Mouse (Mus musculus): Measurements from ENCODE around the gene Slc25a25. TPM values are rescaled to one million over a fixed set of nuclear protein-coding genes. Genes with fewer than 3 reads are reported as not detected.

The Slc25a25 gene
- 15.8 and 17.0 TPM in 2 replicates for polyA plus RNA-seq (2014; fragmentation: Nextera tagmentation; extraction: Ambion mirVana)

DNA sequence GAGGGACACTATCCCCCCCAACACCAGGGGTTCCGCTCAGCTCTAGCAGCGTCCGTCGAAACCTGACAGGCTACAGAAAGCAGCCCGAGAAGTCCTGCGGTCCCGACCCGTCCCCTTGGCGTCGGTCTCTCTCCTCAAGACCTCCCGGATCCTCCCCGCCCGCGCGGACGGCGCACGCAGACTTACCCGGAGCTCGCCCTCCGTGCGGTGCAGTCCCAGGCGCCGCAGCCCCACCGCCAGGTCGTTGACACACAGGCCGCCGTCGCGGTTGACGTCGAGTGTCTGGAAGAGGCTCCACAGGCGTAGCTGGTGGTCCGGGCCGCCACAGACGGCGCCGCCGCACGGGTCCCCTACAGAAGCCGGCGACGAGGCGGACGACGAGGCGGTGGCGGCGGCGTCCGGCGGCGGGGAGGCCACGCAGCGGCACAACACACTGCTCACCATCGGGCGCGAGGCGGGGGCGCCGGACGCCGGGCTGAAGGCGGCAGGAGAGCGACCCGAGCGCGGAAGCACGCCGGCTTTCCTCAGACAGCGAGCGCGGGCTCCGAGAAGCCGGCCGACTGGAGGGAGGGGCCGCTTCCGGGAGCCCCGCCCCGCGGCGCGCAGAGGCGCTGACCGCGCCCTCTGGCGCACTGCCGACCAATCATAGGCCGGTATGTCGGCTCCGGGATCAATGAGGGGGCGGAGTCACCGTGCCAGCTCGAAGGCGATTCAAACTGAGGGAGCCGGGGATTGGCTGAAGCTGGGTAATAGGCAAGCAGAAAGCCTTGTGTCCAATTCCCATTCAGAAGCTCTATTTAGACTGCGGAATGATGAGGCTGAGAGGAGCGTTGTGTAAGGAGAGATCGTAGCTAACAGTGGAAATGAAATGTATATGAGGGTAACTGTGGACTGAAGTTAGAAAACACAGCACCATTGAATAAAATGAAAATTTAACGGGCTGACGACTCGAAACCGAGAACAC is at the start of gene Slc25a25:
TSS of gene Slc25a25 (minus strand) at position 565 of the 964 bp plus-strand sequence.
- DNase-seq (ENCODE audit: low spot score), result peak; percentile 99
- Histone ChIP-seq H3K27me3 (replicated peaks; ENCODE audit: control insufficient read depth, insufficient read depth, low read length) (no peaks in the 10 kb centered on the region), H3K36me3 (ENCODE audit: control insufficient read depth, insufficient read depth, low read length) (peaks cover 14% of the 10 kb centered on the region; the same call in 1 of the 2 replicates), H3K4me2 (ENCODE audit: low read depth, low read length) (peak within 1 kb of the TSS; percentile 84), H3K9ac (ENCODE audit: low read depth, low read length) (peak within 1 kb of the TSS; percentile 82), H3K27ac (replicated peaks; ENCODE audit: low read depth, low read length) (peak within 1 kb of the TSS; percentile 97), H3K9me3 (ENCODE audit: control insufficient read depth, low read length) (no peaks in the 10 kb centered on the region), H3K4me3 (ENCODE audit: low read depth, low read length) (peak within 1 kb of the TSS; percentile 80), H3K4me1 (ENCODE audit: control insufficient read depth, insufficient read depth, low read length) (peaks cover 24% of the 10 kb centered on the region)
- WGBS, result under 1% methylated on average over 54 of the region's 103 CpGs
- peak; percentile 88 for ATAC-seq (ENCODE audit: low read depth)

DNA sequence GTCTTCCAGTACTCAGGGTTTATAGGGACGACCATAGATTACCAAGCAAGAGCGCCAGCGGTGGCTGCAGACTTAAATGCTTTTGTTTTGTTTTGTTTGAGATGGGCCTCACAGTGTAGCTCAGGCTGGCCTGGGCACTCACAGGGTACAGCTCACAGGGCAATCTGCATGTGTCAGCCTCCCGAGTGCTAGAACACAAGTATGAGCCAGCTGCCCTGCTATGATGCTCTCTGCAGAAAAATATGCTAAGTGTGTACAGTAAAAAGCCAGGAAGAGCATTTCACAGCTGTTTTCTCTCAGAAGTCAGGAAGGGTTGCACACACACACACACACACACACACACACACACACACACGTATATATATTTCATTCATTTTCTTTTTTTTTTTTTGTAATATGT is 49.2 kb upstream of the Slc25a25 start:
- no peak for ATAC-seq (ENCODE audit: low read depth)
- Histone ChIP-seq H3K36me3 (ENCODE audit: control insufficient read depth, insufficient read depth, low read length) (no peaks in the 10 kb centered on the region), H3K4me1 (ENCODE audit: control insufficient read depth, insufficient read depth, low read length) (no peaks in the 10 kb centered on the region; the same call in 1 of the 2 replicates), H3K4me3 (ENCODE audit: low read depth, low read length) (no peak overlapping the region), H3K9ac (ENCODE audit: low read depth, low read length) (no peak overlapping the region), H3K27me3 (replicated peaks; ENCODE audit: control insufficient read depth, insufficient read depth, low read length) (no peaks in the 10 kb centered on the region), H3K9me3 (ENCODE audit: control insufficient read depth, low read length) (no peaks in the 10 kb centered on the region; the same call in 1 of the 2 replicates), H3K4me2 (ENCODE audit: low read depth, low read length) (no peak overlapping the region), H3K27ac (replicated peaks; ENCODE audit: low read depth, low read length) (no peak overlapping the region)
- 80% methylated on average over 5 of the region's 5 CpGs for WGBS
- DNase-seq (ENCODE audit: low spot score), result no peak

DNA sequence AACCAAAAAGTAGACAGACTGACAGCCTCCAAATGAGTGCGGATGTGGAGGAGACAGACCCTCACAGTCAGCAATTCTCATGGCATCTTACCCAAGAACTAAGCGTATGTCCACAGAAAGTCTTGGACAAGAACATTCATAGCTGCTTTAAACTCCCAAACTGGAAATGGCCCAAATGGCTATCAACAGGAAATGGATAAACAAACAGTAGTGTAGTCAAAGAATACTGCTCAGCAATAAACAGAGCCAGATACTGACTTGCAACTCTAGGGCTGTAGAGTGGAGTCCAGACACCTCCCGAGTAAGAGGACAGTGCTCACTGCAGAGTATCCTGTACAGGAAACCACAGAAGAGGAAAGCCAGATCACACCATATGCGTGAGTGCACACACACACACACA is 48.1 kb upstream of the Slc25a25 start:
- no peak overlapping the region for H3K4me3 ChIP-seq (ENCODE audit: low read depth, low read length)
- H3K4me2 ChIP-seq (ENCODE audit: low read depth, low read length), result no peak overlapping the region
- no peaks in the 10 kb centered on the region; the same call in 1 of the 2 replicates for H3K4me1 ChIP-seq (ENCODE audit: control insufficient read depth, insufficient read depth, low read length)
- H3K27me3 ChIP-seq (replicated peaks; ENCODE audit: control insufficient read depth, insufficient read depth, low read length), result no peaks in the 10 kb centered on the region
- WGBS, result 89% methylated on average over 4 of the region's 4 CpGs
- no peaks in the 10 kb centered on the region for H3K9me3 ChIP-seq (ENCODE audit: control insufficient read depth, low read length)
- DNase-seq (ENCODE audit: low spot score) (no peak), ATAC-seq (ENCODE audit: low read depth) (no peak)
- no peak overlapping the region for H3K27ac ChIP-seq (replicated peaks; ENCODE audit: low read depth, low read length)
- H3K9ac ChIP-seq (ENCODE audit: low read depth, low read length), result no peak overlapping the region
- no peaks in the 10 kb centered on the region for H3K36me3 ChIP-seq (ENCODE audit: control insufficient read depth, insufficient read depth, low read length)

DNA sequence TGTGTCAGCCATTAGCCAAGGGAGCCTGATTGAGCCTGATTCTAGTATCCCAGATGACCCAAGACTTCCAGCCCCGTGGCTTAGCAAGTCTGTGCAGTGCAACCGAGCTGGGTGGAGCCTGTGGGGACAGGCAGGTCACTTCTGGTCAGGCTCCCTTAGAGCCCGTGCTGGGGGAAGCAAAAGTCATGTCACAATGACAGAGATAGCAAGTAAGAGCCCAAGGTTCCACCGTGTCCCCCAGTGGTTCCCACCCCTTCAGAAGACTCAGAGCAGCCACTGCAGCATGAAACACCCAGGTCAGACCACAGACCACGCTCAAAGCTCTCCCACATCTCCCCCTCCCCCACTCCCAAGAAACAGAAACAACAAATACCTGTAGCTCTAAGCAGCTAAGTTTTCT is 44.9 kb upstream of the Slc25a25 start:
- WGBS, result 73% methylated on average over 5 of the region's 5 CpGs

DNA sequence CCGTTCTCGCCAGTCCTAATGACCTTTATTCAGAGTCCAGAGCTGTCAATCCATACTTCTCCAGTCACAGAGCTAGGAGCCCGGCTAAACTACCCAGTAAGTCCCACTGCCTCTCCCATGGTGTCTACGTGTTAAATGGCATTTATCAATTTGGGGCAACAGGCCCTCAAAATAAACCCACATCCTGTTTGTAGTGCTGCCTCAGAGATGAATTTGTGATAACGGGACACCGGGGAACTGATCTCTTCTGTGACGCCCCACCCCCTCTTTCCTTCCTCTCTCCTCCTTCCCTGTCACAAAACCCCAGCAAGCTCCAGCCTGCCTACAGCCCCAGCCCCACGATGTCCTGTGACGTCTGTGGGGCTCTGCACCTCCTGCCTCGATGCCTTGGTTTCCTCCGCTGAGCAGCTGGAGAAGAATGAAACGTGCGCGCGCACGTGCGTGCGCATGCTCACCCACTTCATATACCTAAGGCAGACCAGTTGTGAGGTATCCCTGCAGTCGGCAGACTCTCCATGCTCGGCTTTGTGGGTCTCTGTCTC is 44.0 kb upstream of the Slc25a25 start:
- no peak overlapping the region for H3K9ac ChIP-seq (ENCODE audit: low read depth, low read length)
- no peaks in the 10 kb centered on the region for H3K4me1 ChIP-seq (ENCODE audit: control insufficient read depth, insufficient read depth, low read length)
- DNase-seq (ENCODE audit: low spot score) (no peak), ATAC-seq (ENCODE audit: low read depth) (no peak)
- H3K4me3 ChIP-seq (ENCODE audit: low read depth, low read length), result no peak overlapping the region
- no peaks in the 10 kb centered on the region for H3K36me3 ChIP-seq (ENCODE audit: control insufficient read depth, insufficient read depth, low read length)
- H3K27ac ChIP-seq (replicated peaks; ENCODE audit: low read depth, low read length), result no peak overlapping the region
- WGBS, result 70% methylated on average over 20 of the region's 20 CpGs
- H3K9me3 ChIP-seq (ENCODE audit: control insufficient read depth, low read length), result no peaks in the 10 kb centered on the region
- H3K4me2 ChIP-seq (ENCODE audit: low read depth, low read length), result no peak overlapping the region
- H3K27me3 ChIP-seq (replicated peaks; ENCODE audit: control insufficient read depth, insufficient read depth, low read length), result no peaks in the 10 kb centered on the region

More for the DNA sequence above, 44.9 kb upstream of the Slc25a25 start:
- no peak overlapping the region for H3K27ac ChIP-seq (replicated peaks; ENCODE audit: low read depth, low read length)
- DNase-seq (ENCODE audit: low spot score), result no peak
- H3K9ac ChIP-seq (ENCODE audit: low read depth, low read length), result no peak overlapping the region
- no peak overlapping the region for H3K4me3 ChIP-seq (ENCODE audit: low read depth, low read length)
- H3K4me2 ChIP-seq (ENCODE audit: low read depth, low read length), result no peak overlapping the region
- no peaks in the 10 kb centered on the region for H3K4me1 ChIP-seq (ENCODE audit: control insufficient read depth, insufficient read depth, low read length)
- no peaks in the 10 kb centered on the region for H3K27me3 ChIP-seq (replicated peaks; ENCODE audit: control insufficient read depth, insufficient read depth, low read length)
- ATAC-seq (ENCODE audit: low read depth), result no peak
- no peaks in the 10 kb centered on the region for H3K9me3 ChIP-seq (ENCODE audit: control insufficient read depth, low read length)
- no peaks in the 10 kb centered on the region for H3K36me3 ChIP-seq (ENCODE audit: control insufficient read depth, insufficient read depth, low read length)

DNA sequence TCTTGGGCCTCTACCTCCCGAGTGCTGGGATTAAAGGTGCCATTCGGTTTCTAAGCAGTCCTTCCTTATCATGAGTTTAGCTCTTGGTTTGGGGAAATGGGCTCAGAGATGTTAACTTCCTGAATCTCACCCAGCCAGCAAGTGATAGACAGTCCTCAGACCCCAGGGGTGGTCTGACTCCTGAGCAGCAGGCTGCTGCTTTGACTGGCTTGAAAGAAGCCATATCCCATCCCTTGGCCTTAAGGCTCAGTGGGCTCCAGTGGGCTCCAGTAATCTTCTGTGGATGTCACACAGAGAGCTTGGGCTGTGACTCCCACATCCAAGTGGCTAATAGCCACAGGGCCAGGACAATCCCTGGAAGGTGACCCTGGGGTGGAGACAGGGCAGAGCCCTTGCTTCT is 43.3 kb upstream of the Slc25a25 start:
- no peak overlapping the region for H3K4me2 ChIP-seq (ENCODE audit: low read depth, low read length)
- H3K36me3 ChIP-seq (ENCODE audit: control insufficient read depth, insufficient read depth, low read length), result no peaks in the 10 kb centered on the region
- no peak overlapping the region for H3K9ac ChIP-seq (ENCODE audit: low read depth, low read length)
- H3K27me3 ChIP-seq (replicated peaks; ENCODE audit: control insufficient read depth, insufficient read depth, low read length), result no peaks in the 10 kb centered on the region
- DNase-seq (ENCODE audit: low spot score), result no peak
- WGBS, result 71% methylated on average over 2 of the region's 2 CpGs
- H3K9me3 ChIP-seq (ENCODE audit: control insufficient read depth, low read length), result no peaks in the 10 kb centered on the region
- no peaks in the 10 kb centered on the region for H3K4me1 ChIP-seq (ENCODE audit: control insufficient read depth, insufficient read depth, low read length)
- no peak for ATAC-seq (ENCODE audit: low read depth)
- no peak overlapping the region for H3K27ac ChIP-seq (replicated peaks; ENCODE audit: low read depth, low read length)
- no peak overlapping the region for H3K4me3 ChIP-seq (ENCODE audit: low read depth, low read length)

DNA sequence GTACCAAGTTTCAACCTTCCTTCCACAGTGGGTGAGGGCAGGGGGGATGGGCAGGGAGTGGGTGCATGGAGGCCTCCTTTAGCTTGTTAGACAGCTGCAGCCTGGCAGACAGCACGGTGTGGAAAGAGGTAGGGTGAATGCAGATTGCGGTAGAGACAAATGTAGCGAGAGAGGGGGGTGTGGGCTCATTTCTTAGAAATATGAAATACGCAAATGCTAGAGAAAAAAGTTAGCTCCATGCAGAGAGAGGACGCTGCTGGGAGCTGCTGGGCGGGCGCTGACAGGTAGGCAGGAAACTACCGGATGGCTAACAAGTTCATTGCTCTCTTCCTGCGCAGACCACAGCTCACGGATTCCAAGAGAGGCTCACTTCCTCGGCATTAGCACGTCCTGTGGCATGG is 42.1 kb upstream of the Slc25a25 start:
- no peaks in the 10 kb centered on the region for H3K4me1 ChIP-seq (ENCODE audit: control insufficient read depth, insufficient read depth, low read length)
- DNase-seq (ENCODE audit: low spot score), result no peak
- no peak overlapping the region for H3K4me2 ChIP-seq (ENCODE audit: low read depth, low read length)
- H3K4me3 ChIP-seq (ENCODE audit: low read depth, low read length), result no peak overlapping the region
- H3K9me3 ChIP-seq (ENCODE audit: control insufficient read depth, low read length), result no peaks in the 10 kb centered on the region
- WGBS, result 62% methylated on average over 10 of the region's 12 CpGs
- H3K9ac ChIP-seq (ENCODE audit: low read depth, low read length), result no peak overlapping the region
- no peaks in the 10 kb centered on the region for H3K27me3 ChIP-seq (replicated peaks; ENCODE audit: control insufficient read depth, insufficient read depth, low read length)
- H3K27ac ChIP-seq (replicated peaks; ENCODE audit: low read depth, low read length), result no peak overlapping the region
- ATAC-seq (ENCODE audit: low read depth), result no peak
- H3K36me3 ChIP-seq (ENCODE audit: control insufficient read depth, insufficient read depth, low read length), result no peaks in the 10 kb centered on the region

DNA sequence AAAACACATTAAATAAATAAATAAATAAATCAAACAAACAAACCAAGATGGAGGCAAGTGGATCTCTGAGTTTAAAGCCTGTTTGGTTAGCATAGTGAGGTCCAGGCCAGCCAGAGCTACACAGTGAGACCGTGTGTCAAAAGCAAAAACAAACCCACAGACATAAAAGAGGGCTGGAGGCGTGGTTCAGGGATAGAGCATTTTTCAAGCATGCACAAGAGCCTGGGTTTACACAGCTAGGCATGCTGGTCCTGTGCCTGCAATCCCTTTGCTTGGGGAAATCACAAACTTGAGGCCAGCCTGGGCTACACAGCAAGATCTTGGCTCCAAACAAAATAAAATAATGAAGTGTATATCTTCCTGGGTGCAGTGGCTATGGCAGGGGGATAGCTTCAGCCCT is 41.4 kb upstream of the Slc25a25 start:
- H3K4me1 ChIP-seq (ENCODE audit: control insufficient read depth, insufficient read depth, low read length), result no peaks in the 10 kb centered on the region
- no peak overlapping the region for H3K27ac ChIP-seq (replicated peaks; ENCODE audit: low read depth, low read length)
- H3K9ac ChIP-seq (ENCODE audit: low read depth, low read length), result no peak overlapping the region
- no peaks in the 10 kb centered on the region for H3K9me3 ChIP-seq (ENCODE audit: control insufficient read depth, low read length)
- no peak overlapping the region for H3K4me3 ChIP-seq (ENCODE audit: low read depth, low read length)
- WGBS, result 63% methylated on average over 2 of the region's 2 CpGs
- DNase-seq (ENCODE audit: low spot score), result no peak
- H3K4me2 ChIP-seq (ENCODE audit: low read depth, low read length), result no peak overlapping the region
- ATAC-seq (ENCODE audit: low read depth), result no peak
- H3K36me3 ChIP-seq (ENCODE audit: control insufficient read depth, insufficient read depth, low read length), result no peaks in the 10 kb centered on the region
- H3K27me3 ChIP-seq (replicated peaks; ENCODE audit: control insufficient read depth, insufficient read depth, low read length), result no peaks in the 10 kb centered on the region
